Mouse (Mus musculus) lung, postnatal 36 days (tissue): ENCODE results near the gene Slc38a4.

ENCODE experiments used
- DNase-seq: peaks from one replicate; pipeline ENCODE4 v3.0.0; 2022; ENCODE audit warnings: mixed read lengths

The Slc38a4 gene

DNA sequence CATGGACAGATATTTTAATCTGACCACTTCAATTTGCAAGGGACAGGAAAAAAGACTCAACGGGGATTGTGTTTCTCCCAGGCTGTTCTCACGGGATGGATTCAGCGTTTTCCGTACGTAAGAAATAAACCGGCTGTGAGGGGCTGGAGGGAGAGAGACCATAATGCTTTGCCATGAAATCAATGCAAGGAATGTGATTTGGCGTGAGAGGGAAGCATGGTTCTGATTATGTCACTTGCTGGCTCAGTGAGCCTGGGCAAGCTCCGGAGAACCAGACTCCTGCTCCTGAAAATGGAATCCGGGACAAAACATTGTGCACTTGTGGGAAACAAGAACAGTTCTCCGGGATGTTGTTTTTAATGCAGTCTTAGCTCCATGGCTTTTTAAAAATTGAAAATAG lies 92.0 kb downstream of the Slc38a4 start:
- no peak for DNase-seq

DNA sequence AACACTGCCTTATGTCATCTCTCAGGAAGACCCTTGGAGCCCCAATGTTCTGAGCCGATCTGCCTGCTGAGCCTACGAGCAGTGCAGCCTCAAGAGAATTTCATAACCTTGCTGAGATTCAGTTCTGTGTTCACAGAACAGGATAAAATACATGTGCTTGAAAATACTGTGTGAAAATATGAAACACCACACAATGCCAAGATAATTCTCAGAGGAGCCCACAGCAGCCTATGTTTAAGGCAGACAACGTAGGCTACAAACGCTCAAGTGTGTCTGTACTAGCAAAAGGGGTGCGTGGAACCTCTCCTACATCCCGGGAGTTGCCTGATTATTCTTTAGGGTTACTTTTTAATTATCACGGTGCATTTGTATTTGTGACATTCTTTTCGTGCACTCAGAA lies 92.4 kb downstream of the Slc38a4 start:
- DNase-seq, result no peak

DNA sequence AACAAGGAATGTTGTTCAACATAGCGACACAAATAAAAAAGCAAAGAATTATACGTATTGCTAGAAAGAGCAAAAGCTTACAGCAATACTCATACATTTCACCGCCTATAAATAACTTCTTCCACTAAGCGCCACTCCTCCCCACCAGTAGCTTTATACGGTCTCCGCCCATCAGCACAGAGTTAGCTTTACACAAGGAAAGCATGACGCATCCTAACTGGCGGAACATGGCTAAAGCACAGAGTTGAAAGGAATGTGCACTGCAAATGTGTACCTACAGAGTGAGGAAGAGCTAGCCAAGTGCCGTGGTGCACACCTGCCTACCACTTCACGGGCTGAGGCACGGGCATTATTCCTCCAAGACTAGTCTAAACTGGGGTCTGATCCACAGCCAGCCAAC lies 95.4 kb downstream of the Slc38a4 start:
- no peak for DNase-seq

DNA sequence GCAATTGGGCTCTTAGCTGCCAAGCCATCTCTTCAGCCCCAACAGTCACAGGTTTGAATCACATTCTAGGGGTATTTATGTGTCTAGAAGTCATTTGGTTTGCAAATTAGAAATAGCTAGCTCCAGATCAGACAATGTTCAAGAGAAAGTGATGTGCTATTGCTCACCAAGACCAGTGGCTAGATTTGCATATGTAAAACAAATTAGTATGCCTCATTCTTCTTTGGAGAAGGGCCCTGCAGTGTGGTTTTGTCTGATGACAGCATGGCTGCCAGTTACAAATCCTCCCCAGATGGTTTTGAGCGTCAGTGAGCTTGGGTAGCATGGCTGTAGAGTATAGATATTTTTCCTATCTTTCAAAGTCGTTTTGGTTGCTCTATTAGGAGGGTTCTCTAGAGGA lies 96.5 kb downstream of the Slc38a4 start:
- DNase-seq, result no peak

DNA sequence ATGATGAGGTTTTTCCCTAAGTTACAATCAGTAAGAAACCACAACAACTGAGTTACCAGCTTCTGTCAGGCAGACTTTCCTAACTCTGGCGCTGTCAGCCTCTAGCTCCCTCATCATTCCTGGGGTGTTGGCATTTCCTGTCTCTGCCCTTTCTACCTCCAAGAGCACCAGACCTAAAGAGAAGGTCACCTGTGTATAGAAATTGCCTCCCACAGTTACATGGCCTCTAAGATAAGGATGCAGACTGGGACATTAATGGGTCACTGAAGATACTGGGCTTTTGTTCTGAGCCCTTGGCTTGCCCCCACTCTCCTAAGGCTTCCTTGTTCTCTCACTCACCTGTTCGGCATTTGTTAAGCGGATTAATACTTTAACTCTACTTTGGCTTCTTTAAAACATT lies 99.1 kb downstream of the Slc38a4 start:
- no peak for DNase-seq

DNA sequence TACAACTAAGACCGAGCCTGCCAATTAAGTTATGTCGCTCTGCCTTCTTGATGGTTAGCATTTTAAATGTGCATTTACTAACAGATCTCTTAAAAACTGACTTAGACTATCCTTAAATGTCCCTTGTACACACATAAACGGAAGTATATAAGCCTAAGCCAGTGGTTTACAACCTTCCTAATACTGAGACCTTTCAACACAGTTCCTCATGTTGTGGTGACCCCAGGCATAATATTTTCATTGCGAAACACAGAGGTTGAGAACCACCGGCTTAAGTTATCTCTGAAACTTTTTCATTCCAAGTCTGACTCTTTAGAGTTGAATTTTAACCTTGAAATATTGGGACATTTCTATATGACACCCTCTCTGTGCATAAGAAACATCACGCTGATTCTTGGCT lies 101.4 kb downstream of the Slc38a4 start:
- no peak for DNase-seq

DNA sequence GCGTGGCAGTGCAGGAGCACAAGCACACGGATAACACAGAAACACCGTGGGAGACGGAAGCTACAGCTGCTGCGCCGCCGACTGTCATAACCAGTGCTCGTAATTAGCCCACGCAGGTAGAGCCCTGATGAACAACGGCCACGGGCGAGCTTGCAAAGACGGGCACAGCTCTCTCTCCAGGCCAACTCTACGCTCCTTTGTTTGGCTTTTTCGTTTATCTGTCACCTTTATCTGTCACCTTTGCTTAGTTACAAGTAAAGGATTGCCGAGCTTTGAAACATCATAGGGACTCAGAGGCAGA lies 101.9 kb downstream of the Slc38a4 start:
- no peak for DNase-seq

DNA sequence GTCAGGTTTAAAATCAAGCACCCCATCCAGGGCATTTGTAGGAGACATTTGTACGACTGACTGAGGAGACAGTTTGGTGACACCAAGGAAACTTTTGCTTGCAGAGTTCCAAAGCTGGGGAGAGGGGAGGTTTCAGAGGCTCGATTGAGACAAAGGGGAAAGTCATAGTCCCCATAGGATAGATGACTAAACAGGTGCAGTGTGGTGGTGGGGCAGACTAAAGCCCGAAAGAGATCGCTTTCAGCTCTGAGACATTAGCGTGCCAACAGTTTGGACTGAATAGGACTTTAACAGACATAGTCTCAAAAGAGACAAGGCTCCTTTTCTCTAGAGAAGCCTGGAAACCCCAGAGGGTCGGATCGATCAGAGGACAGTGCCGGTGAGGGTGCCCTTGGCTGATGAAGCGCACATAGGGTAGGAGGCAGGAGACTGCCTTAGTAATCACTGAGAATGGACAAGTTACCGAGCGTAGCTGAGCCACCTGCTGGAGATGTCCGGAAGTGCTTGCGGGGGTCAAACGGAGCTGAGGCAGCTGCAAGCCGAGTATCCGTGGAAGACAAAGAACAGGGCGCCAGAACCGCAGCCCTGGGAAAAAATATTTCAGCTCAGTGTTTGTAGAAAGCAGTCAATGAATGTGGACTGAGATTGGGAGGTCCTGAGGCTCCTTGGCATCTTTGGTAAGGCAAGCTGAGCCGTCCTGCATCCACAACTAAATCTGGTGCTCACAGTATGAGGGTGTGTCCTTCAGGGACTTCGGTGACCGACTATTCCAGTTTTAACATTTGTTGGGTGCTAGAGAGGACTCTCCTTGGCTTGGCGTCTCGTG lies 102.4 kb downstream of the Slc38a4 start:
- peak; percentile 71 for DNase-seq

DNA sequence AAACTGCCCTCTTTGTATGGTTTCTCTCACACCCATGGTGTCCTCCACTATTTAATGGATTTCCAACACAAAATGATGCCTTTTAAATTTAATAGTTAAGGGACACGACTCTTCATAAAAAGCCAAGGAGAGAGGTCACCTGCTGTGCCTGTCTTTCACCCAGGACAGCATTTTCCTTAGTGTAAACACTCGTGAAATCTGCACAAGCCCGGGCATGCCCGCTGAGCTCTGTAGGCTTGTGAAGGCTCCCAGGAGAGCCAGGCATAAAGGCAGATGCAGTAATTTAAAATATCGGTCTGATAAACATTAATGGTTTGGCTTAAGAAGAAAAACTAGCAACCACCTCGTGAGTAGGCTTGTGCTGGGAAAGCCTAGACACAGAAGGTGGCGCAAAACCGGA lies 103.3 kb downstream of the Slc38a4 start:
- DNase-seq, result no peak

DNA sequence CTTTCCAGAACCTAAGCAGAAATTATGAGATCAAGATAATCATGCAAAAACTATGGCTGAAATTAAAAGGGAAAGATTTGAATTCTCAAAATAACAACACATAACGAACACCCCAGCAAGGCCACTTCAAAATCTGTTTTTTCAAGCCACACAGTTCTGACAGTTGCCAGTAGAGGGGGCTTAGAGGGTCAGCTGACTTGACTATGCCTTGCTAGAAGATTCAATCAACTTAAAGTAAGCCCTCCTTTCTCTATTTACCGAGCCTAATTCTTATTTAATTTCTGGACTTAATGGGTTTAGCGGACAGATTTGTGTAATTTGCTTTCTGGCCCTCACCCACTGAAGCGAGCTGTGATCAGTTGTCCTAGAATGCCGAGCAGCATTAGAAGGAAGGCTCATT lies 104.0 kb downstream of the Slc38a4 start:
- no peak for DNase-seq

DNA sequence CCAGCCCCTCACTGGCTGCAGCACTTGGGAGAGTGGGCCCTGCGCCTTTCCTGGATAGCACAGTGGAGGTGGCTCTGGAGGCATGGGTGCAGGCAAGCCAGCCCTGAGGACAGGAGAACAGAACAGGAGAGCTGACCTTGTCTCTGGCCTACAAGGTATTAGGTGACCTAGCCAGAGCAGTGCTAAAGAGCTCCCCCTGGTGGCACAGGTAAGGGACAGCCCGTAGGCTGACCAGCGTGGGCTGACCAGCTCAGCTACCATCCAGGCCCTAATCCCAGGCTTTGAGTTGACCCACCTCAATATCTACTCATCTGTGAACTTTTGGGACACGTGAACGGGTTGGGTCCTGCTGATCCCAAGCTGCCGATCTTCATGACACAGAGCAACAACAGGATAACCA lies 107.3 kb downstream of the Slc38a4 start:
- DNase-seq, result peak; percentile 53
